Mouse (Mus musculus): ENCODE results near the gene Vsx1. TPM values are rescaled to one million over a fixed set of nuclear protein-coding genes. Genes with fewer than 3 reads are reported as not detected.

Vsx1 gene
- polyA plus RNA-seq, 1 experiment from 2014 or later, result 0.31 TPM

- peaks cover 7% of the 10 kb centered on the region; the same call in 1 of the 2 replicates for H3K4me1 ChIP-seq (ENCODE audit: control insufficient read depth, insufficient read depth, low read length)
- peaks cover 39% of the 10 kb centered on the region for H3K27me3 ChIP-seq (ENCODE audit: control insufficient read depth, insufficient read depth, low read length)
- DNase-seq (ENCODE audit: low spot score, missing footprints), result peak; percentile 66
- H3K9me3 ChIP-seq (ENCODE audit: control insufficient read depth, low read length), result no peaks in the 10 kb centered on the region
- H3K27ac ChIP-seq (ENCODE audit: low read depth, low read length), result no peak overlapping the region
- H3K4me3 ChIP-seq (ENCODE audit: low read depth, low read length), result no peak overlapping the region
- H3K4me2 ChIP-seq, result no peak overlapping the region
- ATAC-seq (ENCODE audit: low FRiP score), result no peak
- H3K9ac ChIP-seq (ENCODE audit: low read length), result no peak overlapping the region
- 92% methylated on average over 9 of the region's 9 CpGs for WGBS
- H3K36me3 ChIP-seq (ENCODE audit: control insufficient read depth, insufficient read depth, low read length), result no peaks in the 10 kb centered on the region
Observed at GRCm38 (mm10) chr2:150685389-150685788, 3.8 kb downstream of the Vsx1 start.

GRCm38 (mm10) chr2:150684451-150684850, 4.7 kb downstream of the Vsx1 start:
- WGBS, result 86% methylated on average over 12 of the region's 12 CpGs
- no peaks in the 10 kb centered on the region for H3K9me3 ChIP-seq (ENCODE audit: control insufficient read depth, low read length)
- no peak overlapping the region for H3K4me2 ChIP-seq
- peaks cover 30% of the 10 kb centered on the region for H3K27me3 ChIP-seq (ENCODE audit: control insufficient read depth, insufficient read depth, low read length)
- H3K9ac ChIP-seq (ENCODE audit: low read length), result no peak overlapping the region
- no peak overlapping the region for H3K27ac ChIP-seq (ENCODE audit: low read depth, low read length)
- no peak overlapping the region for H3K4me3 ChIP-seq (ENCODE audit: low read depth, low read length)
- H3K36me3 ChIP-seq (ENCODE audit: control insufficient read depth, insufficient read depth, low read length), result no peaks in the 10 kb centered on the region
- ATAC-seq (ENCODE audit: low FRiP score) (no peak), DNase-seq (ENCODE audit: low spot score, missing footprints) (peak; percentile 53)
- H3K4me1 ChIP-seq (ENCODE audit: control insufficient read depth, insufficient read depth, low read length), result 0 out of 2 replicates have a peak, but pooled peaks cover 3% of the 10 kb centered on the region

GRCm38 (mm10) chr2:150681581-150681980, 7.6 kb downstream of the Vsx1 start:
- ATAC-seq (ENCODE audit: low FRiP score), result no peak
- H3K4me2 ChIP-seq, result no peak overlapping the region
- WGBS, result 83% methylated on average over 4 of the region's 4 CpGs
- no peaks in the 10 kb centered on the region for H3K9me3 ChIP-seq (ENCODE audit: control insufficient read depth, low read length)
- no peak overlapping the region for H3K9ac ChIP-seq (ENCODE audit: low read length)
- H3K27me3 ChIP-seq (ENCODE audit: control insufficient read depth, insufficient read depth, low read length), result peaks cover 3% of the 10 kb centered on the region
- H3K4me3 ChIP-seq (ENCODE audit: low read depth, low read length), result no peak overlapping the region
- H3K27ac ChIP-seq (ENCODE audit: low read depth, low read length), result no peak overlapping the region
- DNase-seq (ENCODE audit: low spot score, missing footprints), result peak; percentile 53
- H3K4me1 ChIP-seq (ENCODE audit: control insufficient read depth, insufficient read depth, low read length), result no peaks in the 10 kb centered on the region
- no peaks in the 10 kb centered on the region for H3K36me3 ChIP-seq (ENCODE audit: control insufficient read depth, insufficient read depth, low read length)

- no peak overlapping the region for H3K4me3 ChIP-seq (ENCODE audit: low read depth, low read length)
- no peaks in the 10 kb centered on the region for H3K27me3 ChIP-seq (ENCODE audit: control insufficient read depth, insufficient read depth, low read length)
- no peak overlapping the region for H3K27ac ChIP-seq (ENCODE audit: low read depth, low read length)
- WGBS, result 0% methylated on average over 3 of the region's 3 CpGs
- no peaks in the 10 kb centered on the region for H3K4me1 ChIP-seq (ENCODE audit: control insufficient read depth, insufficient read depth, low read length)
- no peaks in the 10 kb centered on the region for H3K9me3 ChIP-seq (ENCODE audit: control insufficient read depth, low read length)
- DNase-seq (ENCODE audit: low spot score, missing footprints) (peak; percentile 97), ATAC-seq (ENCODE audit: low FRiP score) (no peak)
- H3K9ac ChIP-seq (ENCODE audit: low read length), result no peak overlapping the region
- no peak overlapping the region for H3K4me2 ChIP-seq
- H3K36me3 ChIP-seq (ENCODE audit: control insufficient read depth, insufficient read depth, low read length), result no peaks in the 10 kb centered on the region
Observed at GRCm38 (mm10) chr2:150678392-150678791, 10.8 kb downstream of the Vsx1 start.

- H3K27me3 ChIP-seq (ENCODE audit: control insufficient read depth, insufficient read depth, low read length), result no peaks in the 10 kb centered on the region; the same call in 1 of the 2 replicates
- ATAC-seq (ENCODE audit: low FRiP score) (no peak), DNase-seq (ENCODE audit: low spot score, missing footprints) (no peak)
- no peaks in the 10 kb centered on the region for H3K36me3 ChIP-seq (ENCODE audit: control insufficient read depth, insufficient read depth, low read length)
- no peaks in the 10 kb centered on the region for H3K9me3 ChIP-seq (ENCODE audit: control insufficient read depth, low read length)
- no peak overlapping the region for H3K9ac ChIP-seq (ENCODE audit: low read length)
- no peak overlapping the region for H3K4me2 ChIP-seq
- WGBS, result 26% methylated on average over 1 of the region's 1 CpGs
- no peak overlapping the region for H3K4me3 ChIP-seq (ENCODE audit: low read depth, low read length)
- no peaks in the 10 kb centered on the region for H3K4me1 ChIP-seq (ENCODE audit: control insufficient read depth, insufficient read depth, low read length)
- H3K27ac ChIP-seq (ENCODE audit: low read depth, low read length), result no peak overlapping the region
Observed at GRCm38 (mm10) chr2:150675525-150675924, 13.6 kb downstream of the Vsx1 start.

- WGBS, result 0% methylated on average over 2 of the region's 2 CpGs
- Histone ChIP-seq H3K27ac (ENCODE audit: low read depth, low read length) (no peak overlapping the region), H3K36me3 (ENCODE audit: control insufficient read depth, insufficient read depth, low read length) (no peaks in the 10 kb centered on the region), H3K4me3 (ENCODE audit: low read depth, low read length) (no peak overlapping the region), H3K4me1 (ENCODE audit: control insufficient read depth, insufficient read depth, low read length) (no peaks in the 10 kb centered on the region), H3K4me2 (no peak overlapping the region), H3K9me3 (ENCODE audit: control insufficient read depth, low read length) (no peaks in the 10 kb centered on the region), H3K27me3 (ENCODE audit: control insufficient read depth, insufficient read depth, low read length) (no peaks in the 10 kb centered on the region; the same call in 1 of the 2 replicates), H3K9ac (ENCODE audit: low read length) (no peak overlapping the region)
- DNase-seq (ENCODE audit: low spot score, missing footprints) (peak; percentile 96), ATAC-seq (ENCODE audit: low FRiP score) (peak; percentile 84)
Observed at GRCm38 (mm10) chr2:150674900-150675299, 14.3 kb downstream of the Vsx1 start.

- no peak; the same call in 1 of the 2 replicates for ATAC-seq (ENCODE audit: low FRiP score)
Observed at GRCm38 (mm10) chr2:150673929-150674328, 15.2 kb downstream of the Vsx1 start.

GRCm38 (mm10) chr2:150671609-150672290, 17.4 kb downstream of the Vsx1 start:
- Histone ChIP-seq H3K27ac (ENCODE audit: low read depth, low read length) (no peak overlapping the region), H3K36me3 (ENCODE audit: control insufficient read depth, insufficient read depth, low read length) (no peaks in the 10 kb centered on the region), H3K4me2 (no peak overlapping the region), H3K9me3 (ENCODE audit: control insufficient read depth, low read length) (no peaks in the 10 kb centered on the region), H3K27me3 (ENCODE audit: control insufficient read depth, insufficient read depth, low read length) (peaks cover 3% of the 10 kb centered on the region), H3K4me1 (ENCODE audit: control insufficient read depth, insufficient read depth, low read length) (peaks cover 9% of the 10 kb centered on the region), H3K9ac (ENCODE audit: low read length) (no peak overlapping the region), H3K4me3 (ENCODE audit: low read depth, low read length) (no peak overlapping the region)
- WGBS, result 81% methylated on average over 8 of the region's 8 CpGs
- ATAC-seq (ENCODE audit: low FRiP score) (no peak), DNase-seq (ENCODE audit: low spot score, missing footprints) (no peak)

More at GRCm38 (mm10) chr2:150673929-150674328, 15.2 kb downstream of the Vsx1 start:
- Histone ChIP-seq H3K36me3 (ENCODE audit: control insufficient read depth, insufficient read depth, low read length) (no peaks in the 10 kb centered on the region), H3K9ac (ENCODE audit: low read length) (no peak overlapping the region), H3K4me3 (ENCODE audit: low read depth, low read length) (no peak overlapping the region), H3K4me2 (no peak overlapping the region), H3K4me1 (ENCODE audit: control insufficient read depth, insufficient read depth, low read length) (no peaks in the 10 kb centered on the region), H3K27ac (ENCODE audit: low read depth, low read length) (no peak overlapping the region), H3K27me3 (ENCODE audit: control insufficient read depth, insufficient read depth, low read length) (no peaks in the 10 kb centered on the region; the same call in 1 of the 2 replicates), H3K9me3 (ENCODE audit: control insufficient read depth, low read length) (no peaks in the 10 kb centered on the region)
- peak; percentile 68 for DNase-seq (ENCODE audit: low spot score, missing footprints)
- WGBS, result 89% methylated on average over 11 of the region's 11 CpGs

- DNase-seq (ENCODE audit: low spot score, missing footprints) (no peak), ATAC-seq (ENCODE audit: low FRiP score) (no peak)
- Histone ChIP-seq H3K4me3 (ENCODE audit: low read depth, low read length) (no peak overlapping the region), H3K27me3 (ENCODE audit: control insufficient read depth, insufficient read depth, low read length) (peaks cover 3% of the 10 kb centered on the region), H3K36me3 (ENCODE audit: control insufficient read depth, insufficient read depth, low read length) (no peaks in the 10 kb centered on the region), H3K9ac (ENCODE audit: low read length) (no peak overlapping the region), H3K4me1 (ENCODE audit: control insufficient read depth, insufficient read depth, low read length) (peaks cover 11% of the 10 kb centered on the region), H3K27ac (ENCODE audit: low read depth, low read length) (no peak overlapping the region), H3K9me3 (ENCODE audit: control insufficient read depth, low read length) (no peaks in the 10 kb centered on the region), H3K4me2 (no peak overlapping the region)
- 100% methylated on average over 1 of the region's 1 CpGs for WGBS
Observed at GRCm38 (mm10) chr2:150670926-150671325, 18.2 kb downstream of the Vsx1 start.
